Mouse (Mus musculus): ENCODE measurements around the gene Vmn2r60.
"Not testable (repeated sequence)": the region's sequence is repeated elsewhere in the genome, so short reads cannot be mapped to it uniquely, and the experiment has no call there.

Gene Vmn2r60

DNA sequence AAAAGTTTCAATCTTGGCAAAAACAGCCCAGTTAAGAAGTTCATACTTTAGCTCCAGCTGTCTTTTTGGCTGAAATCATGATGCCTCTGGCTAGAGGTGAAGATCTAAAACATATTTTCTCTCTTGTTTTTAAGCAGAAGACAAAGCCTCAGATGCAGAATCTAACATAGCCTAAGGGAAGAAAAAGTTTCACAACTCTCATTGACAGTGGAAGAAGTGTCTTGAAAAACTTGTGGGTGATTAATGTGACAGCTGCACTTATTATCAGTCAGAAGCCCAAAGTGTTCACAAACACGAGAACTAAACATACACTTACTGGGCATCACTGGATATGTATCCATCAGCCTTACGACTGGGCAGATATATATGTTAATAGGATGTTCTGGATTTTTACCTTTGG lies at the start of gene Vmn2r60:
Gene Vmn2r60 (plus strand): TSS at position 301 of the 400 bp plus-strand sequence.
- in situ Hi-C loops (cut with MseI, MboI), result no loop called here

- in situ Hi-C loops (cut with MseI, MboI), result no loop called here
These were observed 48.6 kb upstream of the Vmn2r60 start, which contains the start of gene Vmn2r59 for GRCm38 (mm10) chr7:42058923-42059322. Gene Vmn2r59, minus strand, starts transcription at chr7:42059023.

GRCm38 (mm10) chr7:42107061-42107460 lies 509 bp upstream of the Vmn2r60 start:
- in situ Hi-C loops (cut with MseI, MboI), result not testable (repeated sequence)
